Mouse (Mus musculus) stomach, embryonic 15.5 days (tissue): Measurements from ENCODE around the gene Npas3. TPM values are rescaled to one million over a fixed set of nuclear protein-coding genes. Genes with fewer than 3 reads are reported as not detected.

Experiments
- ATAC-seq: fragments of 200-750 bp; cut with Nextera tagmentation; 2 replicates; pipeline ENCODE4 v1.8.0; 2017; ENCODE audit warnings: low read depth, moderate number of reproducible peaks, moderate TSS enrichment; ENCODE audit not compliant: insufficient read depth, low FRiP score
- H3K27ac ChIP-seq: fragments of 300-500 bp; sonication (generic); 2 replicates; pipeline ENCODE4 v1.5.1; 2015; ENCODE audit warnings: mild to moderate bottlenecking, inconsistent platforms
- H3K27me3 ChIP-seq: fragments of 300-500 bp; sonication (generic); replicated peaks from 2 replicates; pipeline ENCODE4 v1.6.1; 2015; ENCODE audit warnings: inconsistent platforms
- H3K36me3 ChIP-seq: fragments of 300-500 bp; sonication (generic); 2 replicates; pipeline ENCODE4 v1.6.1; 2015; ENCODE audit warnings: inconsistent platforms
- H3K4me1 ChIP-seq: fragments of 300-500 bp; sonication (generic); 2 replicates; pipeline ENCODE4 v1.6.1; 2015; ENCODE audit warnings: inconsistent platforms
- H3K4me2 ChIP-seq: fragments of 300-500 bp; sonication (generic); 2 replicates; pipeline ENCODE4 v1.6.1; 2015; ENCODE audit warnings: mild to moderate bottlenecking, inconsistent platforms
- H3K4me3 ChIP-seq: fragments of 300-500 bp; sonication (generic); replicated peaks from 2 replicates; pipeline ENCODE4 v1.5.1; 2015; ENCODE audit warnings: inconsistent platforms
- H3K9ac ChIP-seq: fragments of 300-500 bp; sonication (generic); 2 replicates; pipeline ENCODE4 v1.6.1; 2015; ENCODE audit warnings: inconsistent platforms
- H3K9me3 ChIP-seq: fragments of 300-500 bp; sonication (generic); 2 replicates; pipeline ENCODE4 v1.6.1; 2016; ENCODE audit warnings: inconsistent platforms
- WGBS: fragments of 180-500 bp; shearing (Covaris S2); methylation state at CpG from one replicate; pipeline ENCODE4 v1.1.7; 2015; 5-methylcytosine and 5-hydroxymethylcytosine counted together
- polyA plus RNA-seq: library from polyadenylated mRNA; unstranded; fragments of >200 nt; fragmentation: Nextera tagmentation; extraction: Ambion mirVana; gene quantifications from 2 replicates; pipeline ENCODE4 v1.2.1, GENCODE M21; 2015

The Npas3 gene
- polyA plus RNA-seq, 1 experiment from 2014 or later, result 3.0 TPM

GRCm38 (mm10) chr12:53999647-54000637, 751.5 kb downstream of the Npas3 start:
- H3K4me3 ChIP-seq, result no peak overlapping the region
- H3K36me3 ChIP-seq, result no peaks in the 10 kb centered on the region
- no peak overlapping the region for H3K4me2 ChIP-seq
- no peak overlapping the region for H3K9ac ChIP-seq
- no peak overlapping the region for H3K27ac ChIP-seq
- WGBS, result 56% methylated on average over 15 of the region's 15 CpGs
- H3K4me1 ChIP-seq, result no peaks in the 10 kb centered on the region
- no peaks in the 10 kb centered on the region for H3K27me3 ChIP-seq
- no peaks in the 10 kb centered on the region for H3K9me3 ChIP-seq
- no peak for ATAC-seq

DNA sequence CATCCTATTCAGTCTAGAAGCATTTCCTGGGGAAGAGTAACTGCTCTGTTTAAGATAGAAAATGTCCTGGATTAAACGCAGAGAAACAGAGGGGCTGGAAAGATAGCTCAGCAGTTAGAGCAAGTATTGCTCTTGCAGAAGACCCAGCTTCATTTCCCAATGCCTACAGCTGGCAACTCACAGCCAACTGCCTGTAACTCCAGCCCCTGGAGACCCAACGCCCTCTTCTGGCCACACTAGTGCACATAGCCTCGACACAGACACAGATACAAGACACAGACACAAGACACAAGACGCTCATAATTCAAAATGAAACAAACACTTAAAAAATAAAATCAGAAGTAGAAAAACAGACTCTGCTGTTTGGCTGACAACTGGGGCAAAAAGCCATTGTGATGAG, 754.0 kb downstream of the Npas3 start:
- Histone ChIP-seq H3K36me3 (no peaks in the 10 kb centered on the region), H3K27me3 (no peaks in the 10 kb centered on the region), H3K27ac (no peak overlapping the region), H3K4me2 (no peak overlapping the region), H3K4me1 (no peaks in the 10 kb centered on the region), H3K9me3 (no peaks in the 10 kb centered on the region), H3K4me3 (no peak overlapping the region), H3K9ac (no peak overlapping the region)
- no peak for ATAC-seq
- 72% methylated on average over 4 of the region's 4 CpGs for WGBS

DNA sequence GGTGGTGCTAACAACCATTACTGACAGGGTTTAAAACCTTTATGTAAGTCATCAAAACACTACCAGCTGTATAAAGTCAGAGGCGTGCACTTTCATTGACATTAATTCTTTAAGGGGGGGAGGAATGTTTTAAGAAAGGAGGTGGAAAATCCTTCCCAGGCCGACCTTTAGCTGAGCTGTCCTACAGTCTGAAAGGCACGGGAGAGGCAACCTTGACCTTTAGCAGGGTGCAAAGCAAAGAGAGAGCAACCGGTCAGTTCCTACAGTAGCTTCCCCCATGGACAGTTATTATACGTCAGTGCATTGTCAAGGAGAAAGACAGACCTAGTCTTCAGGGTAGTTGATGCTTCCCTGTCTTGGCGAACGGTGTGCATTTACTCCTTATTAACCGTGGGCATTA, 756.1 kb downstream of the Npas3 start:
- Histone ChIP-seq H3K27me3 (no peaks in the 10 kb centered on the region), H3K4me1 (no peaks in the 10 kb centered on the region), H3K27ac (no peak overlapping the region), H3K36me3 (no peaks in the 10 kb centered on the region), H3K4me3 (no peak overlapping the region), H3K4me2 (no peak overlapping the region), H3K9ac (no peak overlapping the region), H3K9me3 (no peaks in the 10 kb centered on the region)
- 31% methylated on average over 8 of the region's 8 CpGs for WGBS
- ATAC-seq, result no peak

GRCm38 (mm10) chr12:54005546-54005945, 757.1 kb downstream of the Npas3 start:
- Histone ChIP-seq H3K36me3 (no peaks in the 10 kb centered on the region), H3K4me2 (no peak overlapping the region), H3K27ac (no peak overlapping the region), H3K9ac (no peak overlapping the region), H3K9me3 (no peaks in the 10 kb centered on the region), H3K4me1 (no peaks in the 10 kb centered on the region), H3K4me3 (no peak overlapping the region), H3K27me3 (no peaks in the 10 kb centered on the region)
- WGBS, result 63% methylated on average over 4 of the region's 4 CpGs
- ATAC-seq, result no peak

DNA sequence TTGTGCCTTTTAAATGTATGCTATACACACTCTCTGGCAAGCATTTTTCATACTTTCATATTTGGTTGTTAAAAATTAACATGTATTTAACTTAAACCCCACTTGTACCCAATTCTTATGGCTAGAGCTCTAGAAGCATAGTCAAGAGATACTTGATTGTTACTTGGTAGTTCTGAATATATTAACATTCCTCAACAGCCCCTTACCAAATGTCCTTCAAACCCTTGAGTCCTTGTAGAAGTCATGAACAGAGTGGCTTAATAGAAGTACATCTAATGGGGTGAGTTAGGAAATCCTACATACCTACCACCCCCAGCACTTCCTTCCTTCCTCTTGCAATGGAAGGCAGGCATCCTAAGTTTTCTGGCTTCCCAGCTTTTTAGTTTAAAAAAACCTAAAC, 766.8 kb downstream of the Npas3 start:
- Histone ChIP-seq H3K36me3 (no peaks in the 10 kb centered on the region), H3K9me3 (no peaks in the 10 kb centered on the region), H3K4me2 (no peak overlapping the region), H3K27me3 (no peaks in the 10 kb centered on the region), H3K27ac (no peak overlapping the region), H3K4me3 (no peak overlapping the region), H3K4me1 (no peaks in the 10 kb centered on the region), H3K9ac (no peak overlapping the region)
- no peak for ATAC-seq

GRCm38 (mm10) chr12:54017949-54018348, 769.5 kb downstream of the Npas3 start:
- no peak for ATAC-seq
- no peak overlapping the region for H3K9ac ChIP-seq
- H3K9me3 ChIP-seq, result no peaks in the 10 kb centered on the region
- WGBS, result 88% methylated on average over 8 of the region's 8 CpGs
- no peak overlapping the region for H3K27ac ChIP-seq
- no peaks in the 10 kb centered on the region for H3K36me3 ChIP-seq
- no peak overlapping the region for H3K4me2 ChIP-seq
- H3K27me3 ChIP-seq, result no peaks in the 10 kb centered on the region
- H3K4me1 ChIP-seq, result no peaks in the 10 kb centered on the region
- H3K4me3 ChIP-seq, result no peak overlapping the region

- Histone ChIP-seq H3K36me3 (no peaks in the 10 kb centered on the region), H3K9ac (no peak overlapping the region), H3K4me3 (no peak overlapping the region), H3K27me3 (no peaks in the 10 kb centered on the region), H3K9me3 (no peaks in the 10 kb centered on the region), H3K4me1 (no peaks in the 10 kb centered on the region), H3K27ac (no peak overlapping the region), H3K4me2 (no peak overlapping the region)
- 91% methylated on average over 8 of the region's 8 CpGs for WGBS
- no peak for ATAC-seq
These were observed 771.5 kb downstream of the Npas3 start for GRCm38 (mm10) chr12:54019979-54020378.

- 36% methylated on average over 8 of the region's 8 CpGs for WGBS
- no peak overlapping the region for H3K9ac ChIP-seq
These were observed 786.3 kb downstream of the Npas3 start for GRCm38 (mm10) chr12:54034666-54035346.

DNA sequence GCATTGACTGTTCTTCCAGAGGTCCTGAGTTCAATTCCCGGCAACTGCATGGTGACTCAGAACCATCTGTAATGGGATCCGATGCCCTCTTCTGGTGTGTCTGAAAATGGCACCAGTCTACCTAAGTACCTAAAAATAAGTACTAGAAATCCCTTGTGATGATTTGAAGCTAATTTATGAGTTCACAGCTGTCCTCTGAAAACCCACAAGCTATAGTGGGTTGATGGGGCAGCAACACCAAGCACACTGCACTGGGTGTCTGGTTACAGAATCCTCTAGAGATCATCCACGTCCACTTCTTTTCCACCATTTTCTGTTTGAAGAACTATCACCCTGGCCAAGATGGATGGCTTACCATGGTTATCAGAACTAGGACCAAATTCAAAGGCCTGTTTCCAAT, 789.1 kb downstream of the Npas3 start:
- Histone ChIP-seq H3K9ac (no peak overlapping the region), H3K36me3 (no peaks in the 10 kb centered on the region), H3K4me1 (no peaks in the 10 kb centered on the region), H3K9me3 (no peaks in the 10 kb centered on the region), H3K27ac (no peak overlapping the region), H3K4me2 (no peak overlapping the region), H3K27me3 (no peaks in the 10 kb centered on the region), H3K4me3 (no peak overlapping the region)
- no peak for ATAC-seq
- 84% methylated on average over 3 of the region's 3 CpGs for WGBS

More at GRCm38 (mm10) chr12:54034666-54035346, 786.3 kb downstream of the Npas3 start:
- Histone ChIP-seq H3K9me3 (no peaks in the 10 kb centered on the region), H3K4me2 (no peak overlapping the region), H3K27me3 (no peaks in the 10 kb centered on the region), H3K27ac (no peak overlapping the region), H3K4me3 (no peak overlapping the region), H3K36me3 (no peaks in the 10 kb centered on the region), H3K4me1 (no peaks in the 10 kb centered on the region)
- no peak; the same call in 1 of the 2 replicates for ATAC-seq

- Histone ChIP-seq H3K27me3 (no peaks in the 10 kb centered on the region), H3K4me2 (no peak overlapping the region), H3K36me3 (no peaks in the 10 kb centered on the region), H3K9me3 (no peaks in the 10 kb centered on the region), H3K9ac (no peak overlapping the region), H3K4me1 (no peaks in the 10 kb centered on the region), H3K27ac (no peak overlapping the region), H3K4me3 (no peak overlapping the region)
- 40% methylated on average over 9 of the region's 9 CpGs for WGBS
- ATAC-seq, result no peak
These were observed 794.6 kb downstream of the Npas3 start for GRCm38 (mm10) chr12:54042996-54043544.

DNA sequence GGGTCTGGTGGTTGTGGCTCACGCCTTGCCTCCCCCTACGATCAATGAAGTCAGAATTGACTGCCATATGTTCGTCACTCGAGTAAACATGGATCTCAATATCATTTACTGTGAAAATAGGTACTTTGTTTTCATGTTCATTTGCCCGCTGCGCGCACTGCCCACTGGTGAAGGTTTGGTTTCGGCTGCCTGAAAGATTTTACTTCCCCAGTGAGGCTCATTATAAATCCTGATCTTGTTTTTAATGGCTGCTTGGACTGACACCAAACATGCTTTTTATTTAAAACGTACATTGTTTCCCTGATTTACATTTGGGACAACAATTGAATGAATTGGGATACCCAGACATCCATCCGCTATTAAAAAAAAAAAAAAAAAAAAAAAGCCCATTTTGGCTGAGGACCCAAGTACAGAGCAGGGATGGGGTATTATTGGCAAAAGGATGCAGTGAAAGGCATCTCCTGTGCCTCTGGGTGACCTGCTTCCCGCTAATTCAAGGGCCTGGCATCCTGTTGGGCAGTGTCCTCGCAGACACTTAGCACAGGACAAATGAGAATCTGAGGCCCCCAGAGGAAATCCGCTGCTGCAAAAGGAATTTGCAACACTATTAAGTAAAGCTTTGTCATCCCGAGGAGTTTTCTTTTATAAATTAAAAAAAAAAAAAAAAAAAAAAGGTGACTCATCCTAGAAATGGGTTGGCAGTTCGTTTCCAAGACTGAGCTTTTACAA, 796.3 kb downstream of the Npas3 start:
- no peak overlapping the region for H3K4me2 ChIP-seq
- no peaks in the 10 kb centered on the region for H3K4me1 ChIP-seq
- H3K27ac ChIP-seq, result no peak overlapping the region
- no peak overlapping the region for H3K9ac ChIP-seq
- H3K27me3 ChIP-seq, result no peaks in the 10 kb centered on the region
- H3K36me3 ChIP-seq, result no peaks in the 10 kb centered on the region
- H3K4me3 ChIP-seq, result no peak overlapping the region
- no peak for ATAC-seq
- 77% methylated on average over 15 of the region's 15 CpGs for WGBS
- no peaks in the 10 kb centered on the region for H3K9me3 ChIP-seq
